ENCODE assay signal across 9 mouse cellular contexts in genomic region chr9:99563714-99564113, GRCm38 (mm10). TPM values are rescaled to one million over a fixed set of nuclear protein-coding genes. Genes with fewer than 3 reads are reported as not detected.
DNase-seq lines count a peak whose midpoint lies in the region; ATAC-seq and TF ChIP-seq lines count a peak whose summit lies in the region.
"Had no signal": no experiment of that assay in that cellular context is flagged by ENCODE, and none has a peak within 500 bp of the region (broad histone marks: within the 10 kb centered on the region; RNA-seq: fewer than 3 reads in every experiment).

No protein-coding gene starts in this region.

- no peak overlapping the region for H3K9ac ChIP-seq in hindbrain, embryonic 12.5 days
- no peak overlapping the region for H3K9ac ChIP-seq in kidney, postnatal 0 days (ENCODE audit: low read depth, low read length)

- no peaks in the 10 kb centered on the region for H3K9me3 ChIP-seq in hindbrain, embryonic 10.5 days
- no peaks in the 10 kb centered on the region for H3K9me3 ChIP-seq in hindbrain, embryonic 12.5 days (replicated peaks)
- H3K9me3 ChIP-seq in kidney, postnatal 0 days (replicated peaks; ENCODE audit: low read length): no peaks in the 10 kb centered on the region

- H3K27ac ChIP-seq in hindbrain, embryonic 10.5 days: no peak overlapping the region
- no peak overlapping the region for H3K27ac ChIP-seq in hindbrain, embryonic 12.5 days
- H3K27ac ChIP-seq in kidney, postnatal 0 days: no peak overlapping the region
- no peak overlapping the region for H3K27ac ChIP-seq in thymus, adult 2 months (ENCODE audit: control insufficient read depth, insufficient read depth, low read length)

- H3K4me2 ChIP-seq in hindbrain, embryonic 12.5 days (replicated peaks): no peak overlapping the region
- H3K4me2 ChIP-seq in kidney, postnatal 0 days (ENCODE audit: low read length): no peak overlapping the region

- no peak for TF ChIP-seq CTCF in kidney, postnatal 0 days (IDR thresholded peaks at IDR 0.05; ENCODE audit: low read depth)
- TF ChIP-seq CTCF in thymus, adult 2 months (IDR thresholded peaks at IDR 0.05; ENCODE audit: borderline replicate concordance, control insufficient read depth, extremely low read depth, insufficient read depth, low read length, poor library complexity): no peak

- peak; percentile 61 for DNase-seq in hindbrain, embryonic 10.5 days (ENCODE audit: low spot score)
- DNase-seq in ES-CJ7 (ENCODE audit: low read depth, low spot score): peak; percentile 83
- peak; percentile 66 for DNase-seq in embryo, embryonic 11 days
- DNase-seq in kidney, postnatal 0 days (ENCODE audit: low spot score): peak; percentile 77
- DNase-seq in thymus, adult 2 months: peak; percentile 58
- no peak for DNase-seq in layer of hippocampus, adult 8-10 months (ENCODE audit: low spot score in 2 of 2)

- ATAC-seq in hindbrain, embryonic 12.5 days (ENCODE audit: low FRiP score): no peak
- no peak for ATAC-seq in kidney, postnatal 0 days (replicated peaks; ENCODE audit: low FRiP score, low read depth)
- ATAC-seq in megakaryocyte-erythroid progenitor cell, adult 5-6 weeks (replicated peaks; ENCODE audit: low FRiP score, low TSS enrichment, poor library complexity, severe bottlenecking): peak; percentile 79

- no peak for TF ChIP-seq POLR2A in thymus, adult 2 months (IDR thresholded peaks at IDR 0.05; ENCODE audit: control insufficient read depth, extremely low read depth, insufficient read depth, low read length, poor library complexity)

- WGBS in hindbrain, embryonic 10.5 days: 32% methylated on average over 11 of the region's 11 CpGs
- WGBS in hindbrain, embryonic 12.5 days: 37% methylated on average over 11 of the region's 11 CpGs
- 16% methylated on average over 11 of the region's 11 CpGs for WGBS in kidney, postnatal 0 days
- WGBS in thymus, adult 2 months: 14% methylated on average over 11 of the region's 11 CpGs

- H3K4me3 ChIP-seq in hindbrain, embryonic 10.5 days: no peak overlapping the region
- H3K4me3 ChIP-seq in hindbrain, embryonic 12.5 days: no peak overlapping the region
- no peak overlapping the region for H3K4me3 ChIP-seq in kidney, postnatal 0 days (replicated peaks; ENCODE audit: low read depth, low read length)
- H3K4me3 ChIP-seq in thymus, adult 2 months (ENCODE audit: control insufficient read depth, insufficient read depth, low read length): no peak overlapping the region

- H3K27me3 ChIP-seq in hindbrain, embryonic 10.5 days (ENCODE audit: insufficient read depth, poor library complexity, severe bottlenecking): no peaks in the 10 kb centered on the region
- H3K27me3 ChIP-seq in hindbrain, embryonic 12.5 days: no peaks in the 10 kb centered on the region
- no peaks in the 10 kb centered on the region for H3K27me3 ChIP-seq in kidney, postnatal 0 days (ENCODE audit: insufficient read depth, low read length)
- H3K27me3 ChIP-seq in thymus, adult 2 months (ENCODE audit: control insufficient read depth, insufficient read depth, low read length): no peaks in the 10 kb centered on the region

- peaks cover 14% of the 10 kb centered on the region for H3K4me1 ChIP-seq in hindbrain, embryonic 10.5 days (replicated peaks)
- peaks cover 14% of the 10 kb centered on the region for H3K4me1 ChIP-seq in hindbrain, embryonic 12.5 days
- H3K4me1 ChIP-seq in kidney, postnatal 0 days (replicated peaks; ENCODE audit: insufficient read depth, low read length): no peaks in the 10 kb centered on the region; the same call in none of the 2 replicates
- peaks cover 3% of the 10 kb centered on the region; the same call in 1 of the 2 replicates for H3K4me1 ChIP-seq in thymus, adult 2 months (replicated peaks; ENCODE audit: control insufficient read depth, insufficient read depth, low read length)

- no peaks in the 10 kb centered on the region for H3K36me3 ChIP-seq in hindbrain, embryonic 10.5 days
- no peaks in the 10 kb centered on the region for H3K36me3 ChIP-seq in hindbrain, embryonic 12.5 days
- no peaks in the 10 kb centered on the region for H3K36me3 ChIP-seq in kidney, postnatal 0 days (ENCODE audit: insufficient read depth, low read length)
- H3K36me3 ChIP-seq in thymus, adult 2 months (ENCODE audit: control insufficient read depth, insufficient read depth, low read length): no peaks in the 10 kb centered on the region

RNA-seq across cellular contexts. Expression of gene Armc8, which starts 5.0 kb away (rescaled TPM):
- 29.1 and 29.6 TPM in 2 replicates for polyA plus RNA-seq in hindbrain, embryonic 10.5 days (2016; fragmentation: Nextera tagmentation; extraction: Ambion mirVana)
- polyA plus RNA-seq in hindbrain, embryonic 12.5 days (2016; fragmentation: Nextera tagmentation; extraction: Ambion mirVana): 40.7 and 42.6 TPM in 2 replicates
- polyA plus RNA-seq in kidney, postnatal 0 days (2015; fragmentation: Nextera tagmentation; extraction: Ambion mirVana): 15.8 and 18.9 TPM in 2 replicates
- 25.3 and 33.9 TPM in 2 replicates for total RNA-seq in megakaryocyte-erythroid progenitor cell, adult 5-6 weeks (2014; fragmentation: Nextera tagmentation)
- total RNA-seq in megakaryocyte-erythroid progenitor cell, adult 5-6 weeks (2017): 24.7 and 33.1 TPM in 2 replicates
- 15.0 and 15.6 TPM in 2 replicates for polyA plus RNA-seq in thymus, adult 2 months (2012; rRNA removed)
- 10 to 100 TPM; 48.1 to 57.8 (median 57.1) TPM for total RNA-seq in layer of hippocampus, adult 8-10 months (2022)

RNA-seq across cellular contexts. Expression of gene Dbr1, which starts 11.9 kb away (rescaled TPM):
- 33.0 and 41.7 TPM in 2 replicates for polyA plus RNA-seq in hindbrain, embryonic 10.5 days (2016; fragmentation: Nextera tagmentation; extraction: Ambion mirVana)
- polyA plus RNA-seq in hindbrain, embryonic 12.5 days (2016; fragmentation: Nextera tagmentation; extraction: Ambion mirVana): 28.7 and 29.7 TPM in 2 replicates
- 17.0 and 21.2 TPM in 2 replicates for polyA plus RNA-seq in kidney, postnatal 0 days (2015; fragmentation: Nextera tagmentation; extraction: Ambion mirVana)
- total RNA-seq in megakaryocyte-erythroid progenitor cell, adult 5-6 weeks (2014; fragmentation: Nextera tagmentation): 21.9 and 34.7 TPM in 2 replicates
- 53.6 and 67.5 TPM in 2 replicates for total RNA-seq in megakaryocyte-erythroid progenitor cell, adult 5-6 weeks (2017)
- polyA plus RNA-seq in thymus, adult 2 months (2012; rRNA removed): 18.6 and 20.4 TPM in 2 replicates
- total RNA-seq in layer of hippocampus, adult 8-10 months (2022): 10 to 100 TPM; 13.3 to 19.1 (median 14.7) TPM

RNA-seq across cellular contexts. Expression of gene A4gnt, which starts 48.6 kb away (rescaled TPM):
- polyA plus RNA-seq in hindbrain, embryonic 10.5 days (2016; fragmentation: Nextera tagmentation; extraction: Ambion mirVana): not detected in 2 replicates
- not detected in 2 replicates for polyA plus RNA-seq in hindbrain, embryonic 12.5 days (2016; fragmentation: Nextera tagmentation; extraction: Ambion mirVana)
- 1.2 and 2.0 TPM in 2 replicates for polyA plus RNA-seq in kidney, postnatal 0 days (2015; fragmentation: Nextera tagmentation; extraction: Ambion mirVana)
- total RNA-seq in megakaryocyte-erythroid progenitor cell, adult 5-6 weeks (2014; fragmentation: Nextera tagmentation): not detected in 2 replicates
- total RNA-seq in megakaryocyte-erythroid progenitor cell, adult 5-6 weeks (2017): not detected in 2 replicates
- 0.05 and 0.11 TPM in 2 replicates for polyA plus RNA-seq in thymus, adult 2 months (2012; rRNA removed)
- total RNA-seq in layer of hippocampus, adult 8-10 months (2022): under 1 TPM in 2 of 4 experiments, not detected in 2; 0.14 to 0.39 TPM
- total RNA-seq: layer of hippocampus, postnatal 25 days had no signal

Comparison
In these comparisons a context has a peak if more than half of its experiments do, and no peak if none do; other contexts are left out.
1. DNase-seq: peak in hindbrain, embryonic 10.5 days (single experiment), ES-CJ7 (single experiment), embryo, embryonic 11 days (single experiment), kidney, postnatal 0 days (single experiment) and thymus, adult 2 months (single experiment); none in layer of hippocampus, adult 8-10 months (0 of 2).